Comparison of ENCODE assay signal across 24 mouse cellular contexts in genomic region chr14:30703079-30703478, GRCm38 (mm10). TPM values are rescaled to one million over a fixed set of nuclear protein-coding genes. Genes with fewer than 3 reads are reported as not detected.
DNase-seq lines count a peak whose midpoint lies in the region; ATAC-seq and TF ChIP-seq lines count a peak whose summit lies in the region.
"Had no signal": no experiment of that assay in that cellular context is flagged by ENCODE, and none has a peak within 500 bp of the region (broad histone marks: within the 10 kb centered on the region; RNA-seq: fewer than 3 reads in every experiment).

No protein-coding gene starts in this region.

- H3K4me2 ChIP-seq in intestine, postnatal 0 days (replicated peaks; ENCODE audit: low read depth) = no peak overlapping the region
- no peak overlapping the region for H3K4me2 ChIP-seq in liver, embryonic 14.5 days (ENCODE audit: low read depth)
- no peak overlapping the region for H3K4me2 ChIP-seq in liver, postnatal 0 days (ENCODE audit: low read depth, low read length)
- H3K4me2 ChIP-seq: embryonic facial prominence, embryonic 12.5 days; embryonic facial prominence, embryonic 15.5 days; forebrain, embryonic 12.5 days; forebrain, embryonic 15.5 days; heart, embryonic 13.5 days; hindbrain, embryonic 12.5 days; hindbrain, embryonic 15.5 days had no signal

- H3K9me3 ChIP-seq in intestine, postnatal 0 days (ENCODE audit: control insufficient read depth) = no peaks in the 10 kb centered on the region
- H3K9me3 ChIP-seq in liver, embryonic 14.5 days (ENCODE audit: control insufficient read depth, low read length) = no peaks in the 10 kb centered on the region
- no peaks in the 10 kb centered on the region for H3K9me3 ChIP-seq in liver, postnatal 0 days (ENCODE audit: low read length)
- H3K9me3 ChIP-seq: embryonic facial prominence, embryonic 12.5 days; embryonic facial prominence, embryonic 15.5 days; forebrain, embryonic 12.5 days; forebrain, embryonic 15.5 days; heart, embryonic 10.5 days; heart, embryonic 13.5 days; hindbrain, embryonic 12.5 days; hindbrain, embryonic 15.5 days had no signal

- H3K27ac ChIP-seq in intestine, postnatal 0 days (ENCODE audit: low read depth, low read length) = no peak overlapping the region
- H3K27ac ChIP-seq in liver, embryonic 14.5 days = no peak overlapping the region
- no peak overlapping the region; the same call in 1 of the 2 replicates for H3K27ac ChIP-seq in liver, postnatal 0 days (ENCODE audit: low read depth)
- H3K27ac ChIP-seq: embryonic facial prominence, embryonic 12.5 days; embryonic facial prominence, embryonic 15.5 days; forebrain, embryonic 12.5 days; forebrain, embryonic 15.5 days; heart, adult 2 months; heart, embryonic 10.5 days; heart, embryonic 13.5 days; hindbrain, embryonic 12.5 days; hindbrain, embryonic 15.5 days had no signal

- no peaks in the 10 kb centered on the region for H3K4me1 ChIP-seq in intestine, postnatal 0 days (replicated peaks; ENCODE audit: control insufficient read depth, insufficient read depth, low read length)
- peaks cover 3 to 21% of the 10 kb centered on the region in 2 experiments; a peak in 3 of 4 replicates for H3K4me1 ChIP-seq in liver, embryonic 14.5 days (replicated peaks; ENCODE audit: control insufficient read depth in 2 of 2, insufficient read depth in 2 of 2, low read length in 1 of 2)
- peaks cover 9% of the 10 kb centered on the region; the same call in 1 of the 2 replicates for H3K4me1 ChIP-seq in liver, postnatal 0 days (ENCODE audit: insufficient read depth)
- H3K4me1 ChIP-seq: embryonic facial prominence, embryonic 12.5 days; embryonic facial prominence, embryonic 15.5 days; forebrain, embryonic 15.5 days; heart, embryonic 13.5 days; hindbrain, embryonic 12.5 days had no signal

- no peaks in the 10 kb centered on the region for H3K27me3 ChIP-seq in intestine, postnatal 0 days (replicated peaks; ENCODE audit: control insufficient read depth, insufficient read depth, low read length)
- no peaks in the 10 kb centered on the region for H3K27me3 ChIP-seq in liver, embryonic 14.5 days (ENCODE audit: control insufficient read depth, insufficient read depth, low read length)
- H3K27me3 ChIP-seq in liver, postnatal 0 days (ENCODE audit: insufficient read depth, low read length) = no peaks in the 10 kb centered on the region
- H3K27me3 ChIP-seq: embryonic facial prominence, embryonic 12.5 days; embryonic facial prominence, embryonic 15.5 days; forebrain, embryonic 12.5 days; forebrain, embryonic 15.5 days; hindbrain, embryonic 12.5 days; hindbrain, embryonic 15.5 days had no signal

- intact Hi-C loops in heart, postnatal 14 days (cut with DNase I) = no loop called here
- intact Hi-C loops in left cerebral cortex, postnatal 4 days (cut with DNase I) = no loop called here

- no peak for TF ChIP-seq EP300 in liver, embryonic 14.5 days (IDR thresholded peaks at IDR 0.05; ENCODE audit: low read depth)
- TF ChIP-seq EP300 in liver, postnatal 0 days (IDR thresholded peaks at IDR 0.05; ENCODE audit: low read depth) = no peak

- DNase-seq in heart, adult 11 months = peak; percentile 37
- no peak for DNase-seq in heart, postnatal 14 days
- no peak for DNase-seq in liver, embryonic 14.5 days (ENCODE audit: low read depth in 3 of 3, low spot score in 3 of 3)
- DNase-seq in liver, postnatal 0 days = no peak
- DNase-seq in lung, postnatal 10 days = no peak
- DNase-seq in kidney, adult 11 months = no peak
- no peak for DNase-seq in left cerebral cortex, postnatal 4 days
- DNase-seq: adrenal gland, adult 8-10 months; adrenal gland, postnatal 36 days; cerebellum, adult 18-20 months; cerebellum, adult 9-11 months; cerebellum, postnatal 25 days; gastrocnemius, postnatal 25 days; heart, adult 2 months had no signal

- ATAC-seq in intestine, postnatal 0 days = peak; percentile 37; the same call in 1 of the 2 replicates
- 0 out of 2 replicates have a peak, but pooled peaks have one; percentile 22 for ATAC-seq in liver, embryonic 14.5 days (ENCODE audit: insufficient read depth)
- peak; percentile 24; the same call in 1 of the 2 replicates for ATAC-seq in liver, postnatal 0 days
- ATAC-seq: activated CD4-positive, CD25-positive, alpha-beta regulatory T cell, adult 4 months; forebrain, embryonic 15.5 days had no signal

- no peaks in the 10 kb centered on the region for H3K36me3 ChIP-seq in intestine, postnatal 0 days (ENCODE audit: control insufficient read depth, insufficient read depth)
- H3K36me3 ChIP-seq in liver, embryonic 14.5 days (replicated peaks; ENCODE audit: control insufficient read depth, insufficient read depth, low read depth) = no peaks in the 10 kb centered on the region
- no peaks in the 10 kb centered on the region for H3K36me3 ChIP-seq in liver, postnatal 0 days (replicated peaks; ENCODE audit: insufficient read depth, low read length)
- H3K36me3 ChIP-seq: embryonic facial prominence, embryonic 12.5 days; embryonic facial prominence, embryonic 15.5 days; forebrain, embryonic 12.5 days; forebrain, embryonic 15.5 days; heart, embryonic 10.5 days; heart, embryonic 13.5 days; hindbrain, embryonic 12.5 days; hindbrain, embryonic 15.5 days had no signal

- WGBS in intestine, postnatal 0 days = 53% methylated on average over 5 of the region's 5 CpGs
- 68% methylated on average over 5 of the region's 5 CpGs for WGBS in liver, embryonic 14.5 days (ENCODE audit: insufficient replicate concordance)
- WGBS in liver, postnatal 0 days (ENCODE audit: insufficient replicate concordance) = 63% methylated on average over 5 of the region's 5 CpGs

- no peak for TF ChIP-seq CTCF in intestine, postnatal 0 days (IDR thresholded peaks at IDR 0.05; ENCODE audit: low read depth)
- no peak for TF ChIP-seq CTCF in liver, embryonic 14.5 days (IDR thresholded peaks at IDR 0.05; ENCODE audit: low read depth)
- TF ChIP-seq CTCF in liver, postnatal 0 days (IDR thresholded peaks at IDR 0.05; ENCODE audit: low read depth) = no peak

- H3K4me3 ChIP-seq in intestine, postnatal 0 days (ENCODE audit: low read depth, low read length) = no peak overlapping the region
- no peak overlapping the region for H3K4me3 ChIP-seq in liver, embryonic 14.5 days (ENCODE audit: insufficient read depth in 1 of 2, low read depth in 2 of 2, low read length in 2 of 2)
- H3K4me3 ChIP-seq in liver, postnatal 0 days (ENCODE audit: low read depth, low read length) = no peak overlapping the region
- H3K4me3 ChIP-seq: embryonic facial prominence, embryonic 12.5 days; embryonic facial prominence, embryonic 15.5 days; forebrain, embryonic 12.5 days; forebrain, embryonic 15.5 days; heart, adult 2 months; heart, embryonic 10.5 days; heart, embryonic 13.5 days; hindbrain, embryonic 12.5 days; hindbrain, embryonic 15.5 days had no signal

- no peak overlapping the region for H3K9ac ChIP-seq in intestine, postnatal 0 days (ENCODE audit: low read depth, low read length)
- H3K9ac ChIP-seq in liver, embryonic 14.5 days (replicated peaks) = no peak overlapping the region
- H3K9ac ChIP-seq in liver, postnatal 0 days (replicated peaks) = no peak overlapping the region
- H3K9ac ChIP-seq: embryonic facial prominence, embryonic 12.5 days; embryonic facial prominence, embryonic 15.5 days; forebrain, embryonic 12.5 days; forebrain, embryonic 15.5 days; heart, embryonic 13.5 days; hindbrain, embryonic 12.5 days; hindbrain, embryonic 15.5 days had no signal

RNA-seq across cellular contexts. Expression of gene Sfmbt1, which starts 11.6 kb away (rescaled TPM):
- 10 to 100 TPM; 11.6 to 12.9 TPM for total RNA-seq in heart, postnatal 14 days (2021)
- 11.4 and 14.6 TPM in 2 replicates for polyA plus RNA-seq in intestine, postnatal 0 days (2015; fragmentation: Nextera tagmentation; extraction: Ambion mirVana)
- polyA plus RNA-seq in liver, embryonic 14.5 days (2012; rRNA removed) = 2.0 and 3.9 TPM in 2 replicates
- 11.9 and 13.0 TPM in 2 replicates for polyA plus RNA-seq in liver, embryonic 14.5 days (2014; fragmentation: Nextera tagmentation; extraction: Ambion mirVana)
- polyA plus RNA-seq in liver, postnatal 0 days (2015; fragmentation: Nextera tagmentation; extraction: Ambion mirVana) = 15.0 and 15.8 TPM in 2 replicates
- 10 to 100 TPM; 28.3 to 32.4 TPM for total RNA-seq in left cerebral cortex, postnatal 4 days (2021)

RNA-seq across cellular contexts. Expression of gene Rft1, which starts 48.9 kb away (rescaled TPM):
- total RNA-seq in heart, postnatal 14 days (2021) = 1 to 10 TPM; 9.2 to 9.5 TPM
- 8.4 and 9.0 TPM in 2 replicates for polyA plus RNA-seq in intestine, postnatal 0 days (2015; fragmentation: Nextera tagmentation; extraction: Ambion mirVana)
- 3.0 and 3.4 TPM in 2 replicates for polyA plus RNA-seq in liver, embryonic 14.5 days (2012; rRNA removed)
- polyA plus RNA-seq in liver, embryonic 14.5 days (2014; fragmentation: Nextera tagmentation; extraction: Ambion mirVana) = 2.8 and 2.9 TPM in 2 replicates
- polyA plus RNA-seq in liver, postnatal 0 days (2015; fragmentation: Nextera tagmentation; extraction: Ambion mirVana) = 6.6 and 7.0 TPM in 2 replicates
- 10 to 100 TPM in 1 of 2 experiments, 1 to 10 TPM in 1; 8.3 to 11.9 TPM for total RNA-seq in left cerebral cortex, postnatal 4 days (2021)
